Mouse (Mus musculus): ENCODE results near the gene Gm9844.

DNA sequence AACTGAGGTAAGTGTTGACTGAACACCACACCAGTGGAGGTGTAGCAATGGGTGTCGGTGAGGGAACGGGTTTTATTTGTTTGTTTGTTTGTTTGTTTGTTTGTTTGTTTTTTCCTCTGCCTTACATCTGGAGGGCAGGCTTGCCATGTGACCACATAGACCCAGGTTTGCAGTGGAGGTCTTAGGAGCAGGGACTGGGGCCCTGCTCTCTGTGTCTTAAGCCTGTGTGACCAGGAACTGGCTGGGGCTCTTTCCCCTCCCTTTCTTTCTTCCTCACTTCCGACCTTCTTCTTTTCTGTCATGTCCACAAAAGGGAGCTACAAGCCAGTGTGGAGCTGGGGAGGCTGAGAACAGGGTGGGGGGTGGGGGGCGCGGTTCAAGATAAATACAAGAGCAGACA is 35.9 kb downstream of the Gm9844 start:
- TF ChIP-seq CTCF (IDR thresholded peaks at IDR 0.05; ENCODE audit: borderline replicate concordance, insufficient read depth, low read depth, low read length) (no peak), POLR2A (IDR thresholded peaks at IDR 0.05; ENCODE audit: borderline replicate concordance, insufficient read depth, low read length) (no peak)

Measured in cerebellum, adult 2 months (tissue).